Mouse (Mus musculus) brain, embryonic 14.5 days (tissue): ENCODE data around the gene Lingo1.

Experiments used
- CTCF ChIP-seq: fragments of 200-500 bp; IDR thresholded peaks from 2 replicates; pipeline ENCODE4 v1.5.1; 2012; ENCODE audit warnings: inconsistent platforms, mild to moderate bottlenecking, moderate library complexity, borderline replicate concordance; ENCODE audit not compliant: insufficient read depth, insufficient read length; ENCODE audit errors: extremely low read depth
- POLR2A ChIP-seq: fragments of 200-500 bp; IDR thresholded peaks from 2 replicates; pipeline ENCODE4 v1.6.1; 2012; ENCODE audit warnings: mild to moderate bottlenecking, inconsistent platforms, borderline replicate concordance; ENCODE audit not compliant: poor library complexity, insufficient read depth, insufficient read length, severe bottlenecking; ENCODE audit errors: extremely low read depth

DNA sequence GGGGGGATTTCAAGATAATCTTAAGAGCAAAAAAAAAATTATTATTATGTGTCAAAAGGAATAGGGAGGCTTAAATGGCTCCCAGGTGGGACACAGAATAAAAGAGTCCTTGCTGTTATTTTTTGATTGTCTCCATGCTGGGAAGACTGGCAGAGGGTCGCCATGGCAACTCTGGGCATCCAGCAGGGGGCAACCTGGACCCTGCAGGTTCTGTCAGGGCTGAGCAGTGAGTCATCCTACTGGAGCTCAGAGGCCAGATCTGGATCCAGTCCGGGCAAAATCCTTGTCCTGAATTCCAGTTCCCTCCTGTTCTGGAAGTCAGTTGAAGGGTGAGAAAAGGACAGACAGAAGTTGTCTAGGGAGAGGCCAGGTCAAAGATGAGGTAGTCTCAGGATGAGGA, 144.7 kb downstream of the Lingo1 start:
- TF ChIP-seq POLR2A (no peak), CTCF (peak; percentile 14; the same call in 1 of the 2 replicates)
